Mouse (Mus musculus): ENCODE measurements around the gene Scn10a.

The Scn10a gene

GRCm38 (mm10) chr9:119575732-119576131 lies 143.4 kb downstream of the Scn10a start:
- DNase-seq (ENCODE audit: low read depth, low spot score) = no peak

GRCm38 (mm10) chr9:119574366-119574765 lies 144.8 kb downstream of the Scn10a start:
- DNase-seq (ENCODE audit: low read depth, low spot score) = no peak

DNA sequence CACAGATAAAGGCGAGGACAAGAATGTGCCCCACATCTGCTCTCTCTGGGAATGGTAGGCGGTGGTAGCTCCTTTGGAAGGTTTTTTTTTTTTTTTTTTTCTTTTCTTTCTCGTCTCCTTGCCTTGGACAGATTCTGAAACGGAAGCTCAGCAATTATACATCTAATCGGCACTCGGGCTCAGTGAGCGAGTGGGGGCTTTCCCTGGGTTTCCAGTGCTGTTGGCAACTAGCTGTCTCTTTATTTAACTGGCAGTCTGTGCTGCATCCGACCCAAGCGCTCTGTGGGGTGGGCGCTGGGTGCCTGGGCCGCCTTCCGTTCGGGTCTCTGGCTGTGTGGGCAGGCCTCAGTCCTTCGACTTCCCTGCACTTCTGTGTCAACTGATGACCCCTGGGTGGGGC lies 146.1 kb downstream of the Scn10a start:
- no peak for DNase-seq (ENCODE audit: low read depth, low spot score)

DNA sequence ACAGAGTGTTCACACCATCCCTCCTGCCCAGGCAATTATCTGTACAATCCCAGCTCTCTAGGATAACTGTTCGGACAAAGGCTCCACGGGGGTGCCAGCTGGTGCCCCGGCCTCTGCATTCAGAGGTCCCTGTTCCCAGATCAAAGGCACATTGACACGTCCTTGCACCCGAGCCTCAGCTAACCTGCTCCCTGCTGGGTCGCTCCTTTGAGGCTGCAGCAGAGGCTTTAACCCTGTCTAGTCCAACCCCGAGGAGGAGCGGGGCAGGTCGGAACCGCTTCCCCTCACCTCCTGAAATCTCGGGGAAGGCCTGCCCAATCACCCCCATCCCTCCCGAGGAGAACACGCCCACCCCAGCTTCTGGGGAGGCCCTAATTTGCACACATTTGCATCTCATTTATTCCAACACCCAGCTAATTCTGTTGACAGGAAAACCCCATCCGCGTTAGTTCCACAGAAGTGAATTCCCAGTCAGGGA lies 147.7 kb downstream of the Scn10a start:
- no peak for DNase-seq (ENCODE audit: low read depth, low spot score)

- DNase-seq (ENCODE audit: low read depth, low spot score) = no peak
Observed at GRCm38 (mm10) chr9:119570652-119571051, 148.5 kb downstream of the Scn10a start.

- no peak for DNase-seq (ENCODE audit: low read depth, low spot score)
Observed at GRCm38 (mm10) chr9:119568732-119569131, 150.4 kb downstream of the Scn10a start.

GRCm38 (mm10) chr9:119567800-119568199 lies 151.3 kb downstream of the Scn10a start:
- no peak for DNase-seq (ENCODE audit: low read depth, low spot score)

DNA sequence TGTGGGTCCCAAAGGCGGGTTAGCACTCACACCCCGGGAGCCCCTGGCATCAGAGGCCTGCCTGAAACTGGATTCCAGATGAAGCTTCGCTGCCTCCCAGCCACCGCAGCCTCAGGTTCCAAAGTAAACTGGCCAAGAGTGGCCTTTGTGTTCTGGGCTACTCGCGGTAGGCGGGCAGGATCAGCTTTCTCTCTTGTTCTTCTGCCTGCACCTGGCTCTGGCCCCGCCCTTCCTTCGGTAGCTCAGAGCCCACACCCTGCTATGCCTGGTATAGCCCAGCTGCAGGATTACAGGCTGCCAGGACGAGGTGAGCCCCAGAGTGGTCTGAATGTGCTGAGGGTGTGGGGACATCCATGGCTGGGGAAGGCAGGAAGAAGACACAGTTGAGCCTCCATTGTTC lies 152.9 kb downstream of the Scn10a start:
- no peak for DNase-seq (ENCODE audit: low read depth, low spot score)

DNA sequence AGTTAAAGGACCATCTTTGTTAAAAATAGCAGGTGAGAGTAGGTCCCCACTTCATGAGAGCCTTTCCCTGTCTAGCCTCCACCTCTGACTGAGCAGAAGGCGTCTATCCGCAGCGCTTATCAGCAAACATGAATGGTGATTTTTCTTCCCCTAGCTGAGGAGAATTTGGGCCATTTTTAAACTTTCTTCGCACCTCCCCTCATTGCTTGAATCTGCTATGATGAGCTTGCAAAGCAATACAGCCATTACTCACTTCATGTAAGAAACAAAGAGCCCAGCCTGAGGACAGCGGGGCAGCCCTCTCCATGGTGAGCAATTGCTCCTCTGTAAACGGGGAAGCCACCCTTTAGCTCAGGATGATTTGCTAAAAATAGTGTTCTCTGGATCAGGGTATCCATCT lies 154.3 kb downstream of the Scn10a start:
- DNase-seq (ENCODE audit: low read depth, low spot score) = no peak

DNA sequence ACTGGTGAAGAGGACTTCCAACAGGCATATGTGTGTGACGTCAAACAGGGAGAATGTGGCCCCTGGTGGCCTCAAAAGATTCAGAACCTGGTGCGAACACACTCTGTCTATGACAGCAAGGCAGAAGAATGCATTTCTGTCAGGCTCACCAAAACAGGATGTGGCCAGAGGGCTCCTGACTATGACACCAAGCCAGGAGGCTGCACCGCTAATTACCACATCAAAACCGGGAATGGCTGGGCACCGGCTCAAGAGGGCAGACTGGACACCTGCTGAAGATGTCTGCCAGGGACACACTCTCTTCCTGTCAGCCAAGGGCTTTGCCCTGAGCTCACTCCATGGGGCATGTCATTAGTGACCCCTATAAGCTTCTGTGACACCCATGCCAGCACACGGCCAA lies 155.5 kb downstream of the Scn10a start:
- DNase-seq (ENCODE audit: low read depth, low spot score) = no peak

DNA sequence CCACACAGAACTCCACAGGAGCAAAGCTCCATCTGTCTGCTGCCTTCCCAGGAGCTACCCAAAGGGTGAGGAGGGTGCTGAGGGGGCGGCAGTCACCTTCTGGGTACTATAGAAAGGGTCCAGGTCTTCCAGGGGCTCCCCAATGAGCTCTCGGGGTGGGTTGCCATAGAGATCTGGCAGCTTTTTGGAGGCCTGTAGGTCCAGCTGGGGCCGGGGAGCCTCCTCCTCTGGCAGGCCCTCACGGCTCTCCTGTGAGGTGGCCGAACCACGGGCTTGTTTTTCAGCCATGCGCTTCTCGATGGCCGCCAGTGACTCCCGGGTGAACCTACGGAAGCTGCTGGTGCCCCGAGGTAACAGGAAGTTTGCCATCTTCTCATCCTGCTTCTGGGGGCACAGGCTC lies 156.9 kb downstream of the Scn10a start:
- no peak for DNase-seq (ENCODE audit: low read depth, low spot score)

DNA sequence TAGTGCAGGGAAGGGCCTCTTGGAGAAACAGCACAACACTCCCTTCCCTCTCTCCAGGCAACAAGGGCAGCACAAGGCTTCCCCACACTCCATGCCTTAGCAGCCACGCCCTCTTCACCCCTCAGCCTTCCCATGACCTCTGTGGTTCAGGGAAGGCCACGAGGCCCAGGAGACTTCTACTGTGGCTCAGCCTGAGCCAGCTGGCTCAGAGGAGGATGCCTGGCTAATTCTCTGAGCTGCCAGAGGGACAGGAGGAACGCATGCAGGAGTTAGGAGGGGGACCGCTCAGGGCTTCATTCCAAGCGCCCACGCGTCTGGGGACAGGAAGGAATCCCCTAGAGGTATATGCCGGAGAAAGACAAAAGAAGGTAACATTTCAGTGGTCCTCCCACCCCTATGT lies 157.4 kb downstream of the Scn10a start:
- no peak for DNase-seq (ENCODE audit: low read depth, low spot score)

DNA sequence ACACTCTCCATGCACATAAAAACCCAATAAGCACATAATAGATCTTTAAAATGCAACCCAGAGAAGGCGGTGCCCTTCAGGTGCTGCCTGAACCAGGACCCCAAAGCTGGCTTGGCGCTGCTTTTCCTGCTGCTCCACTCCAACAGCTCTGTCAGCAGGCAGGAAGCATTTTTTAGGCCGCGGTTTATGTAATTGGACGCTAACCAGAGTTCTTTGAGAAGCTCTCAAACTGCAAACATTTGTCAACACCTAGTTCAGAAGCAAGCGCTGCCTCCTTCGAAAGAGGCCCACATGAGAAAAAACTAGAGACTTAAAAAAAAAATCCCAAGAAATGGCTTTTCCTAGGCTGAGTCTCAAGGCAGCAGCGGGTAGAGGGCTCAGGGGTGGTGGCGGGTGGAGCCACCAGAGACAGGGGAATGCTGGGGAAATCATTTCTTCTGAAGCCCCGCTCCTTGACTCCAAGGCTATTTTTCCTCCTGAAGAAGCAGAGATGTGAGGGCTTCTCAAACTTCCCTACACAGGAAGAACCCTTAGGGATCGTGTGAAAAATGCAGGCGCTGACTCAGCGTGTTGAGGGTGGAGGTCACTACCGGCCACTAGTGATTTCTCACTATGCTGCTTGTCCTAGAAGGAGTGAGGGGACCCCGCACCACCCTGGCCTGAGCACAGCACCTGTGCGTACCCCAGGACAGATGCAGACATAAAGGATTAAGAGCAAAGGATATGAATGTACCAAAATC lies 159.4 kb downstream of the Scn10a start:
- DNase-seq (ENCODE audit: low read depth, low spot score) = no peak

Measured in embryo, embryonic 11.5 days (tissue).